8 mouse cellular contexts compared by ENCODE assay signal in genomic region chr11:101119131-101119760, GRCm38 (mm10). TPM values are rescaled to one million over a fixed set of nuclear protein-coding genes. Genes with fewer than 3 reads are reported as not detected.
DNase-seq lines count a peak whose midpoint lies in the region; ATAC-seq and TF ChIP-seq lines count a peak whose summit lies in the region.

No protein-coding gene starts in this region.

- no peak for TF ChIP-seq POLR2A in bone marrow, adult 2 months (IDR thresholded peaks at IDR 0.05; ENCODE audit: borderline replicate concordance, control insufficient read depth, low read depth, low read length)

- TF ChIP-seq EP300 in heart, postnatal 0 days (IDR thresholded peaks at IDR 0.05; ENCODE audit: low read depth): no peak
- no peak for TF ChIP-seq EP300 in stomach, postnatal 0 days (optimal IDR thresholded peaks at IDR 0.05)

- DNase-seq in kidney, postnatal 10 days: peak; percentile 34
- no peak for DNase-seq in kidney, adult 18-20 months
- DNase-seq in heart, postnatal 0 days (ENCODE audit: low spot score): no peak
- no peak for DNase-seq in stomach, postnatal 0 days (ENCODE audit: low spot score)
- no peak for DNase-seq in left cerebral cortex, adult 11 months (ENCODE audit: low spot score)
- no peak for DNase-seq in frontal cortex, postnatal 10 days (ENCODE audit: low spot score in 2 of 2)

- no peaks in the 10 kb centered on the region for H3K9me3 ChIP-seq in heart, postnatal 0 days (replicated peaks; ENCODE audit: control insufficient read depth, low read length)
- H3K9me3 ChIP-seq in liver, embryonic 16.5 days (replicated peaks; ENCODE audit: control insufficient read depth, low read length): no peaks in the 10 kb centered on the region
- H3K9me3 ChIP-seq in stomach, postnatal 0 days (ENCODE audit: control insufficient read depth, low read length): no peaks in the 10 kb centered on the region

- H3K36me3 ChIP-seq in heart, postnatal 0 days (replicated peaks; ENCODE audit: control insufficient read depth, insufficient read depth, low read length): peaks cover 18% of the 10 kb centered on the region
- H3K36me3 ChIP-seq in liver, embryonic 16.5 days (ENCODE audit: control insufficient read depth, insufficient read depth): peaks cover 6% of the 10 kb centered on the region
- H3K36me3 ChIP-seq in stomach, postnatal 0 days (ENCODE audit: control insufficient read depth, insufficient read depth, low read length): 0 out of 2 replicates have a peak, but pooled peaks cover 2% of the 10 kb centered on the region

- H3K4me2 ChIP-seq in heart, postnatal 0 days (ENCODE audit: low read depth, low read length): peak overlapping the region; percentile 84
- H3K4me2 ChIP-seq in liver, embryonic 16.5 days (ENCODE audit: low read depth, low read length): peak overlapping the region; percentile 77
- peak overlapping the region; percentile 86 for H3K4me2 ChIP-seq in stomach, postnatal 0 days (replicated peaks; ENCODE audit: low read depth)

- no peaks in the 10 kb centered on the region for H3K27me3 ChIP-seq in heart, postnatal 0 days (ENCODE audit: control insufficient read depth, insufficient read depth, low read length)
- no peaks in the 10 kb centered on the region for H3K27me3 ChIP-seq in liver, embryonic 16.5 days (ENCODE audit: control insufficient read depth, insufficient read depth, low read depth, low read length)
- no peaks in the 10 kb centered on the region for H3K27me3 ChIP-seq in stomach, postnatal 0 days (ENCODE audit: control insufficient read depth, insufficient read depth, low read length)

- ATAC-seq in heart, postnatal 0 days (ENCODE audit: insufficient read depth, low read depth): peak; percentile 73
- peak; percentile 65 for ATAC-seq in liver, embryonic 16.5 days (ENCODE audit: low read depth)
- peak; percentile 79 for ATAC-seq in stomach, postnatal 0 days (ENCODE audit: low FRiP score, low TSS enrichment)

- peak overlapping the region; percentile 92 for H3K27ac ChIP-seq in bone marrow, adult 2 months (ENCODE audit: control insufficient read depth, insufficient read depth, low read depth, low read length, poor library complexity)
- H3K27ac ChIP-seq in heart, postnatal 0 days (ENCODE audit: low read depth): peak overlapping the region; percentile 89
- peak overlapping the region; percentile 91 for H3K27ac ChIP-seq in liver, embryonic 16.5 days (ENCODE audit: low read length)
- H3K27ac ChIP-seq in stomach, postnatal 0 days (replicated peaks): peak overlapping the region; percentile 92

- peak overlapping the region; percentile 86 for H3K4me3 ChIP-seq in bone marrow, adult 2 months (replicated peaks; ENCODE audit: control insufficient read depth, low read depth, low read length)
- peak overlapping the region; percentile 74 for H3K4me3 ChIP-seq in heart, postnatal 0 days (ENCODE audit: low read depth, low read length)
- peak overlapping the region; percentile 79 for H3K4me3 ChIP-seq in liver, embryonic 16.5 days (ENCODE audit: low read depth, low read length)
- H3K4me3 ChIP-seq in stomach, postnatal 0 days (ENCODE audit: low read depth, low read length): peak overlapping the region; percentile 88

- WGBS in bone marrow, adult 2 months: under 1% methylated on average over 39 of the region's 39 CpGs
- WGBS in heart, postnatal 0 days: under 1% methylated on average over 34 of the region's 39 CpGs
- under 1% methylated on average over 39 of the region's 39 CpGs for WGBS in liver, embryonic 16.5 days (ENCODE audit: insufficient replicate concordance)
- WGBS in stomach, postnatal 0 days: 0% methylated on average over 34 of the region's 39 CpGs

- TF ChIP-seq CTCF in bone marrow, adult 2 months (IDR thresholded peaks at IDR 0.05; ENCODE audit: control insufficient read depth, insufficient read depth, low read length): no peak
- peak; percentile 25 for TF ChIP-seq CTCF in heart, postnatal 0 days (IDR thresholded peaks at IDR 0.05; ENCODE audit: low read depth)
- peak; percentile 63 for TF ChIP-seq CTCF in stomach, postnatal 0 days (IDR thresholded peaks at IDR 0.05; ENCODE audit: low read depth)

- peak overlapping the region; percentile 88 for H3K9ac ChIP-seq in heart, postnatal 0 days (replicated peaks; ENCODE audit: low read depth, low read length)
- peak overlapping the region; percentile 83 for H3K9ac ChIP-seq in liver, embryonic 16.5 days (ENCODE audit: low read depth, low read length)
- peak overlapping the region; percentile 94 for H3K9ac ChIP-seq in stomach, postnatal 0 days (ENCODE audit: low read length)

- H3K4me1 ChIP-seq in bone marrow, adult 2 months (ENCODE audit: control insufficient read depth, insufficient read depth, low read length): peaks cover 2% of the 10 kb centered on the region; the same call in 1 of the 2 replicates
- peaks cover 24% of the 10 kb centered on the region for H3K4me1 ChIP-seq in heart, postnatal 0 days (ENCODE audit: control insufficient read depth, insufficient read depth)
- H3K4me1 ChIP-seq in liver, embryonic 16.5 days (ENCODE audit: control insufficient read depth, low read depth, low read length): peaks cover 24% of the 10 kb centered on the region
- H3K4me1 ChIP-seq in stomach, postnatal 0 days (replicated peaks; ENCODE audit: control insufficient read depth, insufficient read depth): peaks cover 13% of the 10 kb centered on the region

RNA-seq across cellular contexts. Expression of gene Retreg3, which starts 0.4 kb away (rescaled TPM):
- polyA plus RNA-seq in bone marrow, adult 2 months (2011; ENCODE audit: insufficient read depth, insufficient read length, low replicate concordance, missing spikeins): 34.4 and 49.4 TPM in 2 replicates
- total RNA-seq in heart, postnatal 0 days (2014; rRNA removed; ENCODE audit: low replicate concordance): 44.8 and 47.6 TPM in 2 replicates
- polyA plus RNA-seq in heart, postnatal 0 days (2015; fragmentation: Nextera tagmentation; extraction: Ambion mirVana): 11.3 and 11.7 TPM in 2 replicates
- polyA plus RNA-seq in liver, embryonic 16.5 days (2015; fragmentation: Nextera tagmentation; extraction: Ambion mirVana): 11.9 and 12.3 TPM in 2 replicates
- polyA plus RNA-seq in stomach, postnatal 0 days (2015; fragmentation: Nextera tagmentation; extraction: Ambion mirVana): 16.1 and 17.9 TPM in 2 replicates

RNA-seq across cellular contexts. Expression of gene Tubg1, which starts 0.5 kb away (rescaled TPM):
- 12.3 and 16.4 TPM in 2 replicates for polyA plus RNA-seq in bone marrow, adult 2 months (2011; ENCODE audit: insufficient read depth, insufficient read length, low replicate concordance, missing spikeins)
- total RNA-seq in heart, postnatal 0 days (2014; rRNA removed; ENCODE audit: low replicate concordance): 47.4 and 54.8 TPM in 2 replicates
- polyA plus RNA-seq in heart, postnatal 0 days (2015; fragmentation: Nextera tagmentation; extraction: Ambion mirVana): 38.7 and 39.4 TPM in 2 replicates
- 34.3 and 36.6 TPM in 2 replicates for polyA plus RNA-seq in liver, embryonic 16.5 days (2015; fragmentation: Nextera tagmentation; extraction: Ambion mirVana)
- 29.7 and 29.8 TPM in 2 replicates for polyA plus RNA-seq in stomach, postnatal 0 days (2015; fragmentation: Nextera tagmentation; extraction: Ambion mirVana)

RNA-seq across cellular contexts. Expression of gene Psmc3ip, which starts 24.0 kb away (rescaled TPM):
- 12.6 and 14.3 TPM in 2 replicates for polyA plus RNA-seq in bone marrow, adult 2 months (2011; ENCODE audit: insufficient read depth, insufficient read length, low replicate concordance, missing spikeins)
- 1.2 and 7.3 TPM in 2 replicates for total RNA-seq in heart, postnatal 0 days (2014; rRNA removed; ENCODE audit: low replicate concordance)
- 10.3 and 12.0 TPM in 2 replicates for polyA plus RNA-seq in heart, postnatal 0 days (2015; fragmentation: Nextera tagmentation; extraction: Ambion mirVana)
- polyA plus RNA-seq in liver, embryonic 16.5 days (2015; fragmentation: Nextera tagmentation; extraction: Ambion mirVana): 11.7 and 11.8 TPM in 2 replicates
- polyA plus RNA-seq in stomach, postnatal 0 days (2015; fragmentation: Nextera tagmentation; extraction: Ambion mirVana): 10.6 and 11.8 TPM in 2 replicates

RNA-seq across cellular contexts. Expression of gene Mlx, which starts 32.2 kb away (rescaled TPM):
- polyA plus RNA-seq in bone marrow, adult 2 months (2011; ENCODE audit: insufficient read depth, insufficient read length, low replicate concordance, missing spikeins): 15.3 and 23.6 TPM in 2 replicates
- 21.8 and 46.6 TPM in 2 replicates for total RNA-seq in heart, postnatal 0 days (2014; rRNA removed; ENCODE audit: low replicate concordance)
- 26.7 and 29.0 TPM in 2 replicates for polyA plus RNA-seq in heart, postnatal 0 days (2015; fragmentation: Nextera tagmentation; extraction: Ambion mirVana)
- polyA plus RNA-seq in liver, embryonic 16.5 days (2015; fragmentation: Nextera tagmentation; extraction: Ambion mirVana): 23.8 and 24.5 TPM in 2 replicates
- polyA plus RNA-seq in stomach, postnatal 0 days (2015; fragmentation: Nextera tagmentation; extraction: Ambion mirVana): 42.3 and 42.4 TPM in 2 replicates

RNA-seq across cellular contexts. Expression of gene Tubg2, which starts 36.5 kb away (rescaled TPM):
- polyA plus RNA-seq in bone marrow, adult 2 months (2011; ENCODE audit: insufficient read depth, insufficient read length, low replicate concordance, missing spikeins): 3.4 TPM in 1 of 2 replicates, not detected in the other
- 0.08 TPM in 1 of 2 replicates, not detected in the other for total RNA-seq in heart, postnatal 0 days (2014; rRNA removed; ENCODE audit: low replicate concordance)
- 1.8 and 2.1 TPM in 2 replicates for polyA plus RNA-seq in heart, postnatal 0 days (2015; fragmentation: Nextera tagmentation; extraction: Ambion mirVana)
- 0.05 and 0.09 TPM in 2 replicates for polyA plus RNA-seq in liver, embryonic 16.5 days (2015; fragmentation: Nextera tagmentation; extraction: Ambion mirVana)
- 3.0 and 3.1 TPM in 2 replicates for polyA plus RNA-seq in stomach, postnatal 0 days (2015; fragmentation: Nextera tagmentation; extraction: Ambion mirVana)
